31 mouse cellular contexts compared by ENCODE assay signal in the genomic region with DNA sequence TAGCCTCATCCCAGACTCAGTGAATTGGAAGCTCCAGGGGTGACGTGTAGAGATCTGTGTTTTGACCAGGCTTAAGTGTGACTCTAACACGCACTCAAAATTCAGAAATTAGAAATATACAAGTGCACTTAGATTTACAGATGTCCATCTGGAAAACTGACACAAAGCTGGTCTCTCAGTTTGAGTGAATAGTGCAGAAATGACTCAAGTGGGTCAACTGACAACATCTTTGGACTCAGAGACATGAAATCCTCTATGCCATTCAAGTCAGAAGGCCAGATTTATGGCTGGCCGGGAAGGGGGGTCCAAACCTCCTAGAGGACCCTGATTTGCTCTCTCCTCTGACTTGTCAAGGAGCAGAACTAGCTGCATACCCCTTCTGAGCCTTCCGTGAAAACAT.
"Had no signal": no experiment of that assay in that cellular context is flagged by ENCODE, and none has a peak within 500 bp of the region (broad histone marks: within the 10 kb centered on the region; RNA-seq: fewer than 3 reads in every experiment).

No protein-coding gene starts in this region.

- H3K4me3 ChIP-seq: heart, embryonic 12.5 days; heart, embryonic 13.5 days; heart, embryonic 15.5 days; hindbrain, embryonic 10.5 days; hindbrain, embryonic 12.5 days; hindbrain, embryonic 13.5 days; hindbrain, embryonic 15.5 days; intestine, embryonic 15.5 days; kidney, embryonic 15.5 days; layer of hippocampus, adult 2 months; left cerebral cortex, adult 2 months had no signal

- H3K9ac ChIP-seq: heart, embryonic 12.5 days; heart, embryonic 13.5 days; heart, embryonic 15.5 days; hindbrain, embryonic 12.5 days; hindbrain, embryonic 13.5 days; hindbrain, embryonic 14.5 days; hindbrain, embryonic 15.5 days; intestine, embryonic 15.5 days; kidney, embryonic 15.5 days had no signal

- H3K27me3 ChIP-seq: heart, embryonic 12.5 days; heart, embryonic 13.5 days; heart, embryonic 15.5 days; hindbrain, embryonic 12.5 days; hindbrain, embryonic 13.5 days; hindbrain, embryonic 15.5 days; intestine, embryonic 15.5 days; kidney, embryonic 15.5 days had no signal

- DNase-seq: heart, postnatal 10 days; heart, postnatal 14 days; heart, postnatal 36 days; heart, postnatal 4 days; kidney, adult 11 months; kidney, adult 18-20 months; kidney, adult 2 months; kidney, adult 8-10 months; kidney, adult 9 months; kidney, postnatal 10 days; kidney, postnatal 14 days; kidney, postnatal 25 days; kidney, postnatal 36 days; kidney, postnatal 4 days; layer of hippocampus, adult 9-11 months; layer of hippocampus, postnatal 36 days had no signal

- H3K9me3 ChIP-seq: heart, embryonic 12.5 days; heart, embryonic 13.5 days; heart, embryonic 15.5 days; hindbrain, embryonic 10.5 days; hindbrain, embryonic 12.5 days; hindbrain, embryonic 13.5 days; hindbrain, embryonic 15.5 days; intestine, embryonic 15.5 days; kidney, embryonic 15.5 days had no signal

- H3K27ac ChIP-seq: heart, embryonic 13.5 days; heart, embryonic 15.5 days; hindbrain, embryonic 10.5 days; hindbrain, embryonic 12.5 days; hindbrain, embryonic 13.5 days; hindbrain, embryonic 14.5 days; hindbrain, embryonic 15.5 days; hindbrain, postnatal 0 days; intestine, embryonic 15.5 days; kidney, embryonic 15.5 days; kidney, postnatal 0 days; layer of hippocampus, adult 2 months; left cerebral cortex, adult 2 months had no signal

- H3K4me2 ChIP-seq: heart, embryonic 11.5 days; heart, embryonic 12.5 days; heart, embryonic 13.5 days; heart, embryonic 15.5 days; hindbrain, embryonic 12.5 days; hindbrain, embryonic 13.5 days; hindbrain, embryonic 14.5 days; hindbrain, embryonic 15.5 days; intestine, embryonic 15.5 days; kidney, embryonic 15.5 days had no signal

- H3K36me3 ChIP-seq: heart, embryonic 12.5 days; heart, embryonic 13.5 days; heart, embryonic 15.5 days; hindbrain, embryonic 10.5 days; hindbrain, embryonic 12.5 days; hindbrain, embryonic 13.5 days; hindbrain, embryonic 15.5 days; intestine, embryonic 15.5 days; kidney, embryonic 15.5 days had no signal
